Mouse (Mus musculus): ENCODE measurements at regions not wholly inside any gene's neighbourhood (a gene's known extent, or its start where the extent isn't known, plus 50 kb on each side); places are given as distances from the start of the nearest gene placed in this dataset.

GRCm38 (mm10) chr8:89685696-89686095 lies 641.7 kb upstream of the Sall1 start:
- TF ChIP-seq GATA1 (IDR thresholded peaks at IDR 0.05; ENCODE audit: low read length) (no peak), TAL1 (IDR thresholded peaks at IDR 0.05; ENCODE audit: low read length) (no peak)

All from erythroblast, embryonic 14.5 days (primary cell).